Mouse (Mus musculus) embryonic facial prominence, embryonic 11.5 days (tissue): ENCODE data around the gene E2f8. TPM values are rescaled to one million over a fixed set of nuclear protein-coding genes. Genes with fewer than 3 reads are reported as not detected.

Experiments
- ATAC-seq: fragments of 200-750 bp; cut with Nextera tagmentation; replicated peaks from 2 replicates; pipeline ENCODE4 v1.8.0; 2017; ENCODE audit warnings: low read depth; ENCODE audit not compliant: insufficient number of reproducible peaks, low FRiP score, low TSS enrichment
- DNase-seq: peaks from one replicate; pipeline ENCODE4 v3.0.0-alpha.2; 2015; ENCODE audit warnings: low spot score
- H3K27ac ChIP-seq: fragments of 300-500 bp; sonication (generic); replicated peaks from 2 replicates; pipeline ENCODE4 v1.5.1; 2014; ENCODE audit warnings: mild to moderate bottlenecking, low read depth, low read length, control low read depth
- H3K27me3 ChIP-seq: fragments of 300-500 bp; sonication (generic); 2 replicates; pipeline ENCODE4 v1.6.1; 2014; ENCODE audit warnings: mild to moderate bottlenecking, low read length, moderate library complexity, mixed read lengths; ENCODE audit not compliant: control insufficient read depth, insufficient read depth
- H3K36me3 ChIP-seq: fragments of 300-500 bp; sonication (generic); replicated peaks from 2 replicates; pipeline ENCODE4 v1.6.1; 2014; ENCODE audit warnings: low read depth, mild to moderate bottlenecking, low read length, moderate library complexity, mixed read lengths; ENCODE audit not compliant: control insufficient read depth, insufficient read depth
- H3K4me1 ChIP-seq: fragments of 300-500 bp; sonication (generic); 2 replicates; pipeline ENCODE4 v1.6.1; 2014; ENCODE audit warnings: low read length, mixed read lengths; ENCODE audit not compliant: control insufficient read depth, insufficient read depth
- H3K4me2 ChIP-seq: fragments of 300-500 bp; sonication (generic); 2 replicates; pipeline ENCODE4 v1.6.1; 2014; ENCODE audit warnings: low read depth, mild to moderate bottlenecking, control low read depth, low read length, moderate library complexity
- H3K4me3 ChIP-seq: fragments of 300-500 bp; sonication (generic); 2 replicates; pipeline ENCODE4 v1.5.1; 2014; ENCODE audit warnings: low read depth, low read length, control low read depth
- H3K9ac ChIP-seq: fragments of 300-500 bp; sonication (generic); replicated peaks from 2 replicates; pipeline ENCODE4 v1.6.1; 2014; ENCODE audit warnings: mild to moderate bottlenecking, control low read depth, low read length
- H3K9me3 ChIP-seq: fragments of 300-500 bp; sonication (generic); replicated peaks from 2 replicates; pipeline ENCODE4 v1.6.1; 2016; ENCODE audit warnings: mild to moderate bottlenecking, low read length, inconsistent platforms, mixed read lengths; ENCODE audit not compliant: control insufficient read depth
- WGBS: fragments of 180-500 bp; shearing (Covaris S2); extraction: QIAGEN DNeasy Blood & Tissue Kit; methylation state at CpG from one replicate; pipeline ENCODE4 v1.1.7; 2014; 5-methylcytosine and 5-hydroxymethylcytosine counted together
- polyA plus RNA-seq: library from polyadenylated mRNA; unstranded; fragments of >200 nt; fragmentation: Nextera tagmentation; extraction: Ambion mirVana; gene quantifications from 2 replicates; pipeline ENCODE4 v1.2.1, GENCODE M21; 2014

Gene E2f8
- polyA plus RNA-seq, 1 experiment from 2014 or later = 12.4 TPM

GRCm38 (mm10) chr7:48864199-48864598 is 17.2 kb downstream of the E2f8 start:
- Histone ChIP-seq H3K4me3 (no peak overlapping the region), H3K4me1 (no peaks in the 10 kb centered on the region), H3K36me3 (no peaks in the 10 kb centered on the region), H3K27ac (no peak overlapping the region), H3K9me3 (no peaks in the 10 kb centered on the region), H3K9ac (no peak overlapping the region), H3K27me3 (no peaks in the 10 kb centered on the region), H3K4me2 (no peak overlapping the region)
- ATAC-seq (no peak), DNase-seq (no peak)

GRCm38 (mm10) chr7:48861796-48862195 is 19.6 kb downstream of the E2f8 start:
- H3K27me3 ChIP-seq = no peaks in the 10 kb centered on the region
- no peak overlapping the region for H3K27ac ChIP-seq
- H3K4me1 ChIP-seq = no peaks in the 10 kb centered on the region
- DNase-seq (no peak), ATAC-seq (no peak)
- 92% methylated on average over 4 of the region's 4 CpGs for WGBS
- no peak overlapping the region for H3K4me2 ChIP-seq
- no peak overlapping the region for H3K4me3 ChIP-seq
- no peak overlapping the region for H3K9ac ChIP-seq
- no peaks in the 10 kb centered on the region for H3K36me3 ChIP-seq
- H3K9me3 ChIP-seq = no peaks in the 10 kb centered on the region

- Histone ChIP-seq H3K9me3 (no peaks in the 10 kb centered on the region), H3K4me1 (no peaks in the 10 kb centered on the region), H3K9ac (no peak overlapping the region), H3K36me3 (no peaks in the 10 kb centered on the region), H3K27ac (no peak overlapping the region), H3K27me3 (no peaks in the 10 kb centered on the region), H3K4me2 (no peak overlapping the region), H3K4me3 (no peak overlapping the region)
- ATAC-seq (no peak), DNase-seq (no peak)
- 52% methylated on average over 1 of the region's 1 CpGs for WGBS
These were observed 20.4 kb downstream of the E2f8 start for GRCm38 (mm10) chr7:48860948-48861347.

- Histone ChIP-seq H3K27me3 (no peaks in the 10 kb centered on the region), H3K36me3 (no peaks in the 10 kb centered on the region), H3K9ac (no peak overlapping the region), H3K9me3 (no peaks in the 10 kb centered on the region), H3K4me1 (no peaks in the 10 kb centered on the region), H3K4me3 (no peak overlapping the region), H3K4me2 (no peak overlapping the region), H3K27ac (no peak overlapping the region)
- ATAC-seq (no peak), DNase-seq (no peak)
- WGBS = 90% methylated on average over 4 of the region's 4 CpGs
These were observed 22.0 kb downstream of the E2f8 start for GRCm38 (mm10) chr7:48859362-48859761.

GRCm38 (mm10) chr7:48858257-48858656 is 23.1 kb downstream of the E2f8 start:
- Histone ChIP-seq H3K4me1 (no peaks in the 10 kb centered on the region), H3K9me3 (no peaks in the 10 kb centered on the region), H3K27ac (no peak overlapping the region), H3K4me3 (no peak overlapping the region), H3K27me3 (no peaks in the 10 kb centered on the region), H3K4me2 (no peak overlapping the region), H3K9ac (no peak overlapping the region), H3K36me3 (no peaks in the 10 kb centered on the region)
- WGBS = 78% methylated on average over 1 of the region's 1 CpGs
- DNase-seq = no peak
- ATAC-seq = no peak

GRCm38 (mm10) chr7:48855461-48855860 is 25.9 kb downstream of the E2f8 start:
- ATAC-seq = no peak
- no peaks in the 10 kb centered on the region for H3K36me3 ChIP-seq
- H3K27ac ChIP-seq = no peak overlapping the region
- 93% methylated on average over 3 of the region's 3 CpGs for WGBS
- H3K27me3 ChIP-seq = no peaks in the 10 kb centered on the region
- H3K4me3 ChIP-seq = no peak overlapping the region
- H3K9me3 ChIP-seq = no peaks in the 10 kb centered on the region
- no peaks in the 10 kb centered on the region for H3K4me1 ChIP-seq
- DNase-seq = no peak
- no peak overlapping the region for H3K4me2 ChIP-seq
- H3K9ac ChIP-seq = no peak overlapping the region

GRCm38 (mm10) chr7:48853496-48853895 is 27.9 kb downstream of the E2f8 start:
- H3K27me3 ChIP-seq = no peaks in the 10 kb centered on the region
- H3K4me3 ChIP-seq = no peak overlapping the region
- ATAC-seq (no peak), DNase-seq (no peak)
- H3K27ac ChIP-seq = no peak overlapping the region
- 83% methylated on average over 13 of the region's 13 CpGs for WGBS
- no peak overlapping the region for H3K4me2 ChIP-seq
- no peaks in the 10 kb centered on the region for H3K36me3 ChIP-seq
- no peaks in the 10 kb centered on the region for H3K9me3 ChIP-seq
- no peak overlapping the region for H3K9ac ChIP-seq
- no peaks in the 10 kb centered on the region for H3K4me1 ChIP-seq

- Histone ChIP-seq H3K9me3 (no peaks in the 10 kb centered on the region), H3K27me3 (no peaks in the 10 kb centered on the region), H3K4me2 (no peak overlapping the region), H3K9ac (no peak overlapping the region), H3K27ac (no peak overlapping the region), H3K4me1 (no peaks in the 10 kb centered on the region), H3K4me3 (no peak overlapping the region), H3K36me3 (no peaks in the 10 kb centered on the region)
- ATAC-seq (no peak), DNase-seq (no peak)
- WGBS = 84% methylated on average over 6 of the region's 6 CpGs
These were observed 29.8 kb downstream of the E2f8 start for GRCm38 (mm10) chr7:48851529-48852104.
